Mouse (Mus musculus): ENCODE data around the gene Hadh. TPM values are rescaled to one million over a fixed set of nuclear protein-coding genes. Genes with fewer than 3 reads are reported as not detected.
A peak's percentile ranks its signal among the peaks of the same experiment; 100 is the strongest.

Hadh gene
- polyA plus RNA-seq, 1 experiment from 2014 or later: 305 TPM

DNA sequence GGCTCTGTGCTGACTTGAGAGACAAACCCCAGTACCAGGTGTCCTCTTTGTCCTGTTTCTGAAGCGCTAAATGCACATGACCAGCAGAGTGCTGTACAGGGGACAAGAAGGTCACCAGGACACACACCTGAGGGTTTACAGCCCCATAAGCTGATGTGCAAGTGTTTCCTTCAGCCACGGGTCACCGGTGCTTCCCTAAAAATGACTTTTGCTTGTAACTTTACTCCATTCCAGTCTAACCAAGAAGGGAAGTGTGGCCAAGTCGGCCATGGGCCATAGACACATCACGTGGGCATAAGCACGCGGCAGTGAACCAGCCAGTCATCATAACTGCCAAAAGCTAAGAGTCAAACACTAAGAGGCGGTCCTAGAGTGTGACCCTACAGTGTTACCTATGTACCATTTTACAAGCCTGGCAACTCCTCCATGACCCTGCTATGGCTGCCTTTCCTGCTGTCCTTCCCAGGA, 25.3 kb downstream of the Hadh start:
- H3K27me3 ChIP-seq (ENCODE audit: insufficient read depth, low read length): no peaks in the 10 kb centered on the region
- peaks cover 5% of the 10 kb centered on the region; the same call in 1 of the 2 replicates for H3K4me1 ChIP-seq (ENCODE audit: insufficient read depth)
- no peak overlapping the region for H3K9ac ChIP-seq (replicated peaks)
- H3K4me2 ChIP-seq (ENCODE audit: low read depth, low read length): no peak overlapping the region
- no peaks in the 10 kb centered on the region for H3K9me3 ChIP-seq (ENCODE audit: low read length)
- no peak for TF ChIP-seq CTCF (IDR thresholded peaks at IDR 0.05; ENCODE audit: low read depth)
- TF ChIP-seq EP300 (IDR thresholded peaks at IDR 0.05; ENCODE audit: low read depth): no peak
- ATAC-seq (no peak), DNase-seq (no peak)
- H3K4me3 ChIP-seq (ENCODE audit: low read depth, low read length): no peak overlapping the region
- H3K27ac ChIP-seq (ENCODE audit: low read depth): peak overlapping the region; percentile 85
- H3K36me3 ChIP-seq (replicated peaks; ENCODE audit: insufficient read depth, low read length): peaks cover 20% of the 10 kb centered on the region
- 85% methylated on average over 8 of the region's 8 CpGs for WGBS (ENCODE audit: insufficient replicate concordance)

DNA sequence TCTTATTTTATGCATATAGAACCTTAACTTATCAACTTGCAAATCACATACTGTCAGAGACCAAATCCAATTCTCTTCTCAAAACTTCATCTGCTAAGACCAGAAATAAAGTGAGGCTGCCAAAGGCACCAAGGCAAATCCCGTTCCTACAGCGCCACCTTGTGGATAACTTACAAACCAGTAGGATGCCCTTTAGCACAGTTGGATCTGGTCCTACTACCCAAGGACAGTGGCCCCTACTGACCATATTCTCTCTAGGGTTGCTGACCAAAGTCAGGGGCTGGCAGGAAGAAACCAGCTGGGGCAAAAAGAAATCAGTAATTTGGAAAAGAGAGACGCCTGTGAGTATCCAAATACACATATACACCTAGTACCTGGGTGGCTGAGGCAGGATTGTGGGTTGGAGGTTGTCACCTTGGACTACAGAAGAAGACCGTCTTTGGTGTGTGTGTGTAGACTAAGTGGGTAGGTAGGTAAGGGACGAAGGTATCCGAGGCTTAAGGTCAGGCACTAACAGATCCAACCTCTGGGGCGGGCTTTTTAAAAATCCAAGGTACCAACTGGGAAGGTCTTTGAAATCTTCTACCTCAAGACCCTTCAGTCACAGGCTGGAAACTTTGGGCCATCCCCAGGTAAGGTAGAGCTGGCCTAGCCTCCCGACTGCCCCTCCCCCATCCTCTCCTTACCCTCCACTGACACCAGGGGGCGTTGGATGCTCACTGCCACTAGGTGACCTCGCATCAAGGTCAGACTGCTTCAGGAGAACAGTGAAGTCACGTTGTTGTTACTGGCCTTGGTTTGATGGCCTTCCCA, 25.9 kb downstream of the Hadh start:
- no peak overlapping the region for H3K4me2 ChIP-seq (ENCODE audit: low read depth, low read length)
- 54% methylated on average over 11 of the region's 11 CpGs for WGBS (ENCODE audit: insufficient replicate concordance)
- H3K9me3 ChIP-seq (ENCODE audit: low read length): no peaks in the 10 kb centered on the region
- no peak overlapping the region for H3K4me3 ChIP-seq (ENCODE audit: low read depth, low read length)
- H3K27me3 ChIP-seq (ENCODE audit: insufficient read depth, low read length): no peaks in the 10 kb centered on the region
- peaks cover 22% of the 10 kb centered on the region for H3K36me3 ChIP-seq (replicated peaks; ENCODE audit: insufficient read depth, low read length)
- H3K9ac ChIP-seq (replicated peaks): no peak overlapping the region
- peaks cover 5% of the 10 kb centered on the region; the same call in 1 of the 2 replicates for H3K4me1 ChIP-seq (ENCODE audit: insufficient read depth)
- H3K27ac ChIP-seq (ENCODE audit: low read depth): peak overlapping the region; percentile 85
- ATAC-seq (peak; percentile 85), DNase-seq (peak; percentile 72)
- no peak for TF ChIP-seq EP300 (IDR thresholded peaks at IDR 0.05; ENCODE audit: low read depth)
- TF ChIP-seq CTCF (IDR thresholded peaks at IDR 0.05; ENCODE audit: low read depth): peak; percentile 88

DNA sequence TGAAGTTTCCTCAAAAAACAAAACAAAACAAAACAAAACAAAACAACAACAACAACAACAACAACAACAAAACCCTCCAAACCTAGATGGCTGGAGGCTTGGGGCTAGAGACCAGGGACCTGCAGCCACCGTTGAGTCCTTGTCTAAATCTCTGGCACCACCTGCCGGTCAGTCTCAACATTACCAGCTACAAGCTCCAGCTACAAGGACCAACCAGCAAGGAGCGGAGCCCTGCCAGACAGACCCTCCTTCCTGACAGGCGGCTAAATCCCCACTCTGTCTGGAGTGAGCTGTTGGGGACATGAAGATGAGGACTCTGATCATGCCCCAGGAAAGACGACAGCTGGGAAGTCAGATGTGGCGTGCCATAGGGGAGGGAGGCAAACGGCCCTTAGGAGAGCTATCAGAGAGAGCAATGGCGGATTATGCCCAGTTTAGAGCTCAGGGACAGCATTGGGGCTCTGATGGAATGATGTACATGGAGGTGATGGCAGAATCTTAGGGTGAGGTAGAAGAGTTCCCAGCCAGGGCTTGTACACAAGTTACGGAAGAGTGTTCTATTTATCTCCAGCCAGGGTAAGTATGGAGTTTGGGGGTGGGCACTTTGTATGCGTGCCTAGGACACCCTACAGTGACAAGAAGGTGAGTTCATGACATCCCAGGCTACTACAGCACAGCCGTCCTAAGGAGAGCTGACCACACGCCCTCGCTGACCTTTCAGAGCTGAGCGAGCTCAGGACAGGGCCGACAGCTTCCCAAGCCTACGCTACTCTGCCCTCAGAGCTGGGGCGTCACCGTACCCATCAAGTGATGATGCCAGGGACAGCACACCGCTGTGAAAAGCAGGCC, 33.9 kb downstream of the Hadh start:
- Histone ChIP-seq H3K4me3 (ENCODE audit: low read depth, low read length) (no peak overlapping the region), H3K4me2 (ENCODE audit: low read depth, low read length) (no peak overlapping the region), H3K9me3 (ENCODE audit: low read length) (no peaks in the 10 kb centered on the region), H3K4me1 (ENCODE audit: insufficient read depth) (no peaks in the 10 kb centered on the region), H3K9ac (replicated peaks) (no peak overlapping the region), H3K27ac (ENCODE audit: low read depth) (no peak overlapping the region), H3K36me3 (replicated peaks; ENCODE audit: insufficient read depth, low read length) (peaks cover 31% of the 10 kb centered on the region), H3K27me3 (ENCODE audit: insufficient read depth, low read length) (no peaks in the 10 kb centered on the region)
- WGBS (ENCODE audit: insufficient replicate concordance): 67% methylated on average over 19 of the region's 19 CpGs
- ATAC-seq (peak; percentile 53), DNase-seq (peak; percentile 83)
- TF ChIP-seq EP300 (IDR thresholded peaks at IDR 0.05; ENCODE audit: low read depth): no peak
- TF ChIP-seq CTCF (IDR thresholded peaks at IDR 0.05; ENCODE audit: low read depth): peak; percentile 83

DNA sequence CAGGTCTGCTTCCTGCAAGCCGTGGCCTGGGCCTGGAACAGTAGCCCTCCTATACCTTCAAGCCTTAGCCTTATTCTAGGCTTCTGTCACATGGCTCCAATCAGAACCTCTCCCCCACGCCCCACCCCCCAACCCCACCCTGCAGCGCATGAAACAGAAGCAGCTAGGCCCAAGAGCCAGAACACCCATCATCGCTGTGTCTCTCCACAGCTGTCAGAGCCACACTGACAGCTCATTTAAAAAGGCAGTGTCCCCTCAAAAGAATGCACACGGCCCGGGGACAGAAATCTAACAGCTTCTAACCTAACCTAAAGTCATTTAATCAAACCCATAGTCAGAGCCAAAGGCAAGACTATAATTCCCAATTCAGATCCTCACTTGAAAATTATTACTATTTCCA, 34.8 kb downstream of the Hadh start:
- H3K4me2 ChIP-seq (ENCODE audit: low read depth, low read length): no peak overlapping the region
- ATAC-seq (no peak), DNase-seq (no peak)
- H3K4me1 ChIP-seq (ENCODE audit: insufficient read depth): no peaks in the 10 kb centered on the region
- H3K27me3 ChIP-seq (ENCODE audit: insufficient read depth, low read length): no peaks in the 10 kb centered on the region
- TF ChIP-seq CTCF (IDR thresholded peaks at IDR 0.05; ENCODE audit: low read depth): no peak
- no peak for TF ChIP-seq EP300 (IDR thresholded peaks at IDR 0.05; ENCODE audit: low read depth)
- H3K27ac ChIP-seq (ENCODE audit: low read depth): no peak overlapping the region
- no peak overlapping the region for H3K9ac ChIP-seq (replicated peaks)
- H3K9me3 ChIP-seq (ENCODE audit: low read length): no peaks in the 10 kb centered on the region
- H3K4me3 ChIP-seq (ENCODE audit: low read depth, low read length): no peak overlapping the region
- 85% methylated on average over 6 of the region's 6 CpGs for WGBS (ENCODE audit: insufficient replicate concordance)
- H3K36me3 ChIP-seq (replicated peaks; ENCODE audit: insufficient read depth, low read length): peaks cover 33% of the 10 kb centered on the region

DNA sequence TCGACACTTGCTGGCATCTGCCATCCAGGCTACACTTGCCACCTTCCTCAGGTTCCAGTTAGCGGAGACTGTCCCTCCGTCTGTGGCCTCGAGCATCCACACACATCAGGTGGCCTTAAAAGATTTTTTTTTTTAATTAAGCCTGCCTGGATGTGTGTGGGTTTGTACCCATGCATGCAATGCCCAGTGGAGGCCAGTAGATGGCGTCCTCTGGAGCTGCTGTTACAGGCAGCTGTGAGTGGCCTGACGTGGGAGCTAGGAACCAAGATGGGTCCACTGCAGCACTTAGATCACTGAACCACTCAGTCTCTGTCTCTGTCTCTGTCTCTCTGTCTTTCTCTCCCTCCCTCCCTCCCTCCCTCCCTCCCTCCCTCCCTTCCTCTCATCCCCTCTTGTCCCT, 43.8 kb downstream of the Hadh start:
- Histone ChIP-seq H3K9me3 (ENCODE audit: low read length) (no peaks in the 10 kb centered on the region), H3K4me2 (ENCODE audit: low read depth, low read length) (no peak overlapping the region), H3K27me3 (ENCODE audit: insufficient read depth, low read length) (no peaks in the 10 kb centered on the region), H3K4me1 (ENCODE audit: insufficient read depth) (no peaks in the 10 kb centered on the region), H3K9ac (replicated peaks) (no peak overlapping the region), H3K27ac (ENCODE audit: low read depth) (no peak overlapping the region), H3K36me3 (replicated peaks; ENCODE audit: insufficient read depth, low read length) (peaks cover 4% of the 10 kb centered on the region; the same call in 1 of the 2 replicates), H3K4me3 (ENCODE audit: low read depth, low read length) (no peak overlapping the region)
- no peak for TF ChIP-seq EP300 (IDR thresholded peaks at IDR 0.05; ENCODE audit: low read depth)
- peak; percentile 53 for TF ChIP-seq CTCF (IDR thresholded peaks at IDR 0.05; ENCODE audit: low read depth)
- ATAC-seq: no peak
- WGBS (ENCODE audit: insufficient replicate concordance): 69% methylated on average over 6 of the region's 6 CpGs
- DNase-seq: no peak

Data from liver, postnatal 0 days (tissue).